Mouse (Mus musculus) left cerebral cortex, postnatal 36 days (tissue): Measurements from ENCODE around the gene Aanat. TPM values are rescaled to one million over a fixed set of nuclear protein-coding genes. Genes with fewer than 3 reads are reported as not detected.
A peak's percentile ranks its signal among the peaks of the same experiment; 100 is the strongest.
"Not testable (repeated sequence)": the region's sequence is repeated elsewhere in the genome, so short reads cannot be mapped to it uniquely, and the experiment has no call there.

ENCODE experiments used
- DNase-seq, 2 experiments: peaks; one replicate each; pipeline ENCODE4 v3.0.0; 2021 to 2022; ENCODE audit warnings: low spot score in 2 of 2, mixed read lengths in 1 of 2
- intact Hi-C: fragments of 180-260 bp; cut with DNase I; formaldehyde crosslinking; loops from one replicate; pipeline ENCODE4 v1.15.1; 2025
- total RNA-seq, 2 experiments: library from RNA; stranded (reverse); gene quantifications; 2 replicates each; pipeline ENCODE4 v1.2.3; 2021

Aanat gene
- total RNA-seq, 2 experiments from 2014 or later, result 0.62 to 0.97 TPM

- no peak for DNase-seq
- intact Hi-C loops, result no loop called here
These were observed 17.1 kb downstream of the Aanat start for GRCm38 (mm10) chr11:116603339-116603738.

GRCm38 (mm10) chr11:116604097-116604496, 17.9 kb downstream of the Aanat start:
- no peak for DNase-seq
- intact Hi-C loops, result no loop called here

GRCm38 (mm10) chr11:116607717-116608116, 21.5 kb downstream of the Aanat start:
- intact Hi-C loops, result no loop called here
- no peak for DNase-seq

- intact Hi-C loops, result no loop called here
- DNase-seq, result no peak
These were observed 23.9 kb downstream of the Aanat start for GRCm38 (mm10) chr11:116609965-116610630.

GRCm38 (mm10) chr11:116611168-116611567, 24.9 kb downstream of the Aanat start:
- DNase-seq, intact Hi-C loops: not testable (repeated sequence)

DNA sequence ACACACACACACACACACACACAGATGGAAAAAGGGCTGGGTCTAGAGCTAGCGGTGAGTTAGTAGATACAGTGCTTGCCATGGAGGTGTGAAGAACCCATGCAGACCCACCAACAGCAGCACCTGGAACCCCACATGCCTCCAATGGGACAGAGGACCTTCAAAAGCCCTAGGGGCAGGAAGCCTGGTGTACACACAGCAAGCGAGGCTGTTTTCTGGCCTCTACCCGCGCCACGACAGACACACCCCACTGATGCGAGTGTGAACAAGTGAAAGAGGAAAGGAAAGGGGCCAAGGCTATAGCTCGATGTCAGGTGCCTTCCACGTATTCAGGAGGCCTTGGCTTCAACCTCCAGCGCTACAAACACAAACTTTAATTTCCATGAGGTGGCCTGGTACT, 25.7 kb downstream of the Aanat start:
- intact Hi-C loops, result no loop called here
- DNase-seq, result no peak

- intact Hi-C loops, result no loop called here
- DNase-seq, result no peak
These were observed 26.3 kb downstream of the Aanat start for GRCm38 (mm10) chr11:116612554-116612953.

DNA sequence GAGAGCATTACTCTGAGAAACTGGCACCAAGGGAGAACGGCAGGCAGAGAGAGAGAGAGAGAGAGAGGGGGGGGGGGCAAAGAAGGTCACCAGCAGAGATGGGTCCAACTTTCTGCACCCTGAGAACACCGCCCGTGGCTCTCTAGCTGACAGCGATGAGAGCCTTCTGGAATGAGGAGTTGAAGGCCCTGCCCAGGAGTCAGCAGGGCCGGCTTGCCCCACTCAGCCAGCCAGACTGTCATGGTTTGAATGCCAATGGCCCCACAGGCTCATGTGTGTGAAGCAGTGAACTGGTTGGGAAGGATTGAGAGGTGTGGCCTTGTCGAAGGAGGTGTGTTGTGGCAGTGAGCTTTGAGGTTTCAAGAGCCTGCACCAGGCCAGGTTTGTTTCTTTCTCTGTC, 27.0 kb downstream of the Aanat start:
- DNase-seq, result no peak
- intact Hi-C loops, result no loop called here

- intact Hi-C loops, result no loop called here
- no peak for DNase-seq
These were observed 29.7 kb downstream of the Aanat start for GRCm38 (mm10) chr11:116615735-116616437.

DNA sequence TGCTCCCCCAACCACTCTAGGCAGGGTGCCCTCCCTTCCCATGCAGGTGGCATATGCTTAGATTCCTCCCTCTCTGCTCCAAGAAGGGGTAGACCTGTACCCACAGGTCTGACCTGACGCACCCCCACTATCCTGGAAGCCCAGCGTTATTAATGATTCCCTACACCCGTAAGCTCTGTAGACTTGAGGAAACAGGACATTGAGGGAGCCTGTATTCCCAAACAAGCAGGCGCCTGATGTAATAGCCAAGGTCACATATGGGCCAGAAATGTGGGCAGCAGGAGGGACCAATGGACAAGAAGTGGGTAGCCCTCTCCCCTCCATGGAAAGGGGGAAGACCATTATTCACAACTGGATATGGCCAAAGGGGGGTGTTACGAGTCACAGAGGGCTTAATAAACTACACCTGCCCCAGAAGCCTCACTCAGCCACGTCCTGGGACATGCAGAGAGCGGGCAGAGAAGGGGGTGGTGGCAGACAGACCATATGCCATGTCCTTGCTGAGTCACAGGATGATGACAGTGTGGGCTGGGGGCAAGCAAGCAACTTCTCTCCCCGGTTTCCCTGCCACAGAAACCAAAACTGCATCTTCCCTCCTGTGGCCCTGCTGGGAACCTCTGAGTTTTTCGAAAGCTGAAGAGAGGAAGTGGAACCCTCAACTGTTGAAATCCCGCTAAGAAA, 30.3 kb downstream of the Aanat start:
- intact Hi-C loops, result no loop called here
- no peak for DNase-seq

- no peak for DNase-seq
- intact Hi-C loops, result no loop called here
These were observed 31.4 kb downstream of the Aanat start for GRCm38 (mm10) chr11:116617641-116618040.

- intact Hi-C loops, result no loop called here
- no peak for DNase-seq
These were observed 32.4 kb downstream of the Aanat start for GRCm38 (mm10) chr11:116618666-116619065.

GRCm38 (mm10) chr11:116619156-116619555, 32.9 kb downstream of the Aanat start:
- no peak for DNase-seq
- intact Hi-C loops, result no loop called here

DNA sequence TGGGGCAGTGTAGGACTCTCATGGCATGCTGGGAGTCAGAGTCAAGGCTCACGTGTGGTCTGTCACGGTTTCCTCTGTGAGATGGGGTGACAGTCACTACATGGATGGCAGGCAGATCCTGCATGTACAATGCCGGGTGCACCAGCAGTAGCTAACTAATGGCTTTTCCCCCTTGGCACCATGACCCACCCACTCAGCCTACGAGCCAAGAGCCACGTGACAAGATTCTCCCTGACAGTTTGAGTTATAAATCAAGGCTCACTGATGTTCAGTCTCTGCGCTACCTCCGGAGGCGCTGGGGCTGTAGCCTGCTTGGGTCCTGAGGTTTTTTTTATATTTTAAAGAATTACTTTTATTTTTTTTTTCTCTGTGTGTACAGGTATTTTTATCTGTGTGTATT, 33.3 kb downstream of the Aanat start:
- no peak for DNase-seq
- intact Hi-C loops, result no loop called here

DNA sequence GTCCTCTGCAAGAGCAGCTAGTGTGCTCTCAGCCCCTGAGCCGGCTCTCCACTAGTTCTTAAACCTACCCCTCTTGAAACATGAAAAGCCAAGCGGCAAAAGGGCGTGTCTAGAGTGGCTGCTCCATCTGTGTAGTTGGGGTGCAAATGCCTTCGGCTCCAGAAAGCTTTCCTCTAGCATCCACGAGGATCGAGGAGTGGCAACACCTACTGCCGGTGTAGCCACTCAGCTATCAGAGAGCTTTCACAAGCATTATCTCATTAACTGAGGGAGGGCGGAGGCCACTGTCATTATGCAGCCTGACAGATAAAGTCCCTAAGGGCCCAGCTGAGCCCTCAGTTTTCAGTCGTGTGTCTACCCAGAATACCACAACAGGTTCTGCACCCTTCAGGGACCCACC, 33.8 kb downstream of the Aanat start:
- intact Hi-C loops, result no loop called here
- DNase-seq, result no peak

DNA sequence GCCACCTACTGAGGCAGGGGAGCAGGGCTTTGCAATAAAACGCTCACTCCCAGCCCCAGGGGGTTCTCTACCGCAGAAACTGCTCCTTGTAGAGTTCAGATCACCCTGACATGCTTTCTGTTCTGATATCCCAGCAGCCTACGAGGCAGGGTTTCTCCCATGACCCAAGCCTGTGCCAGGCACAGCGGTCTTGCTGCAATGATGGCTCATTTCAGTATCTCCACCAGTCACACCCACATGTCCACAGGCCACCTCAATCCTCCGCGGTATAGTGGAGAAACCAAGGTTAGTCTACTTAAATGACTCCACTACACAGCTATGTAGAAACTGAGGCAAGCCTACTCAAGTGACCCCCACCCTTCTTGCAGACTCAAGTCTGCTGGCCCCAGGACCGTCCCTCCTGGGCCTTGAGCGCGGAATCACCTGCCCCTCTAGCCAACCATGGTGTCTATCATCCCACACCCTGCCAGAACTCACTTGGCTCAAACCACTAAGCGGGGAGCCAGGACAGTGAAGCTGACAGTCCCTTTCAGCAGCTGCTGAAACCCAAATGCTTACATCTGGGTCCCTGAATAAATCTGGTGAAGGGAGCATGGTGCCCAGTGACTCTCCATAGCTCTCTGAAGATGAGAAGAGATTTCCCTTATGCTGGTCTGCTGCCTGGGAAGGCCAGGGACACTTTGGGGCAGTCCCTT, 34.5 kb downstream of the Aanat start:
- DNase-seq, result no peak
- intact Hi-C loops, result no loop called here

DNA sequence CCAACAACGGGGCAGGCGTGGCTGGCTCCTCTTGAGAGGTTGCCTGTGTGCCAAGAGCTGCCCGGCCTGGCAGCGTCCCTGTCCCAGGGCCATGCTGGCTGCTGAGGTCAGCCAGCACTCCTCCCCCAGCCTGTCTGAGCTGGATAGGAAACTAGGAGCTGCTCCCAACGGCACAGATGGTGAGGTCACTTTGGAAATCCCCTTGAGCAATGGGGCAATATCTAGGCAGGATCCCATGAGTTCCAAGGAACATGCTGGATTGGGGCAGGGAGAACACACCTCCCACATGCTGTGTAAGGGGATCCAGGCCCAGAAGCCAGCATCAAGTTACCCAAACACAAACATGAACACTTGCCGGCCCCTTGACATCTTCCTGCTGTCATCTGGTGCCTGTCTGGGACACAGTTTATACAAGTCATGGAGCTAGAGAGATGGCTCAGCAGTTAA, 35.0 kb downstream of the Aanat start:
- intact Hi-C loops, result no loop called here
- DNase-seq, result no peak

DNA sequence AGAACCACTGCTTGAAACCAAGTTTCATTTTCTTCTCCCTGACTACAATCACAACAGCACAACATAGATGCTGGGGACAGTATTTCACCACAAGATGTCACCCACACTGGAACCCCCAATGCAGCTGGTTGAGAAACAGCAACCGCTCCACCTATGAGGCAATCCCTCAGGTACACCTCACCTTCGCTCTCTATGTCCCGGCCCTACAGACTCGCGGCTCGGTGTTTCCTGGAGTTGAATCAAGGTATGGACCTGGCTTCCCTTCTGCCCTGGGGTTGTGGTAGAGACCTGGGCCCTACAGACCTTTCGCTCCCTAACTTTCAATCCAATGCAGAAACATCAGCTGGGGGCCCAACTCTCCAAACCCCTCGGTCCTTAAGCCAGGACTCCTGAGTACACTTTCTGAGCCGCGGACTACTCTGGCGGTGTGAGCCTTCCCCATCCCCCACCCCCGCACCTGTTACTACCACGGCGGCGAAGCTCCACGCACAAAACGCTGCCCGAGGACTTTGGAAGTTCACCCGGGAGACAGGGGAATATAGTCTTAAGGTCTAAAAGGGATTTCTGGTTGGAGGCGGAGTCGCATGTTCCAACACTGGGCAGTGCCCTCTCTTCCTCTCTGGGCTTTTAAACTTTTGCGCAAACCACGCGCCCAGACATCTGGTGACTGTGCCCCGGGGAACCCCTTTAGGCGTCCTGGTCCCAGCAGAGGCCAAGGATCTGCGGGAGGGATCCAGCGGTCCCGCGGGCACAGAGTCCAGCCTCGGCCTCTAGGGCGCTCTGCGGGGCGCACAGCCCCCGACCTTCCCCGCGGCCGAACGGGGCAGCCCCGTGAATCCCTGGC, 37.3 kb downstream of the Aanat start:
- no peak for DNase-seq
- intact Hi-C loops, result no loop called here

- DNase-seq, result peak in 1 of 2 experiments; percentile 39
- intact Hi-C loops, result no loop called here
These were observed 38.0 kb downstream of the Aanat start for GRCm38 (mm10) chr11:116624131-116624832.
